Mouse (Mus musculus) kidney, adult 2 months (tissue): Measurements from ENCODE around the gene Nradd. TPM values are rescaled to one million over a fixed set of nuclear protein-coding genes. Genes with fewer than 3 reads are reported as not detected.

ENCODE experiments used
- DNase-seq: peaks from one replicate; pipeline ENCODE4 v3.0.0; 2021
- H3K27ac ChIP-seq: fragments of 200-500 bp; 2 replicates; pipeline ENCODE4 v1.5.1; 2012; ENCODE audit warnings: low read depth, low read length, control low read depth, inconsistent platforms; ENCODE audit not compliant: insufficient read depth
- H3K27me3 ChIP-seq: fragments of 200-500 bp; replicated peaks from 2 replicates; pipeline ENCODE4 v1.6.1; 2012; ENCODE audit warnings: mild to moderate bottlenecking, moderate library complexity, low read length, inconsistent platforms; ENCODE audit not compliant: control insufficient read depth, insufficient read depth
- H3K36me3 ChIP-seq: fragments of 200-500 bp; 2 replicates; pipeline ENCODE4 v1.6.1; 2012; ENCODE audit warnings: mild to moderate bottlenecking, moderate library complexity, low read length, inconsistent platforms; ENCODE audit not compliant: control insufficient read depth, insufficient read depth
- H3K4me1 ChIP-seq: fragments of 200-500 bp; 2 replicates; pipeline ENCODE4 v1.6.1; 2011; ENCODE audit warnings: low read length; ENCODE audit not compliant: control insufficient read depth, insufficient read depth
- H3K4me3 ChIP-seq: fragments of 200-500 bp; 2 replicates; pipeline ENCODE4 v1.5.1; 2011; ENCODE audit warnings: mild to moderate bottlenecking, low read depth, low read length, control low read depth; ENCODE audit not compliant: insufficient read depth
- CTCF ChIP-seq: fragments of 200-500 bp; conservative IDR thresholded peaks from 2 replicates; pipeline ENCODE4 v1.5.1; 2011; ENCODE audit warnings: low read depth, mild to moderate bottlenecking, control low read depth, low read length, moderate library complexity, mixed read lengths; ENCODE audit not compliant: insufficient read depth, insufficient read length
- POLR2A ChIP-seq: fragments of 200-500 bp; IDR thresholded peaks from one replicate; pipeline ENCODE4 v1.6.1; 2011; ENCODE audit warnings: low read depth, low read length, control low read depth
- WGBS: fragments of 180-500 bp; shearing (Covaris S2); methylation state at CpG from one replicate; pipeline ENCODE4 v1.1.7; 2018; 5-methylcytosine and 5-hydroxymethylcytosine counted together
- polyA plus RNA-seq: library from polyadenylated mRNA; depleted of rRNA; stranded (reverse); fragments of >200 nt; gene quantifications from 2 replicates; pipeline ENCODE4 v1.2.3, GENCODE M21; 2012; rRNA removed

Nradd gene
- 4.3 and 6.2 TPM in 2 replicates for polyA plus RNA-seq

DNA sequence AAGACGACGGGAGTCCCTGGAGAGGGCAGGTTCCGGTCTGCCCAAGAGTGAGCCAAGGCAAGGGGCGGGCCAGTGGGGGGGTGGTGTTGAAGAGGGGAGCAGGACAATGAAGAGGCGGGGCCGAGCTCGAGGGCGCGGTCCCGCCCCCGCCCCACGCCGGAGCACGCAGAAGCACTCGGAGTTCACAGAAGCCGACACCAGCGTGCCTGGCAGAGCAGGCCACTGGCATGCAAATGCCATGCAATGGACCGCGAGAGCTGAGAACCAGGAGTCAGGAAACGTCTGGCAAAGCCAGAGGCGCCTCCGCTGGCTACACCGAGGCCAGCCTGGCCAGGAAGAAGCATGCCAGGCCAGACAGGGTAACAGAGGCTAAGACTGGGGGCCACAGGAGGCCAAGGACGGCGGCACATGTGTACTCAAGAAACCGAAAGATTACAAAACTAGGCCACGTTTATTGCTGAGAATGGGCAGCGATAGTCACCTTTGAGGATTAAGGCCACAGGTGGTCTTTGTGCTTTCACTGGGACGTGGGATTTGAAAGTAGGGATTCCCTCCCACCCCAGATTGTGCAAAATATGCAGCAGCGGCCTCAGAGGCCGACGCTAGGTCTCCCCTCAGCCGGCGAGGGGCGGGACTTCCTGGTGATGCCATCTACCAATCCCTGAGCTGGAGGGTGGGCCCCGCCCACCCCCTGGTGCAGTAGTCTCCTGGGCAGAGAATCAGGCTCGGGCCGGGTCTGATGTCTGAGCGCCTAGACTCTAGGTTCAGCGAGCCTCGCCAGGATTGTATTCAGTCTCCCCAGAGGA, at the start of gene Nradd:
Gene Nradd, minus strand, starts transcription at position 92 of the 806 bp plus-strand sequence.
- Histone ChIP-seq H3K27ac (peak within 1 kb of the TSS; percentile 68), H3K36me3 (no peaks in the 10 kb centered on the region), H3K4me1 (peaks cover 6% of the 10 kb centered on the region; the same call in 1 of the 2 replicates), H3K4me3 (peak within 1 kb of the TSS; percentile 56), H3K27me3 (no peaks in the 10 kb centered on the region)
- DNase-seq = peak; percentile 93
- no peak for TF ChIP-seq CTCF
- no peak for TF ChIP-seq POLR2A
- 5% methylated on average over 41 of the region's 41 CpGs for WGBS

DNA sequence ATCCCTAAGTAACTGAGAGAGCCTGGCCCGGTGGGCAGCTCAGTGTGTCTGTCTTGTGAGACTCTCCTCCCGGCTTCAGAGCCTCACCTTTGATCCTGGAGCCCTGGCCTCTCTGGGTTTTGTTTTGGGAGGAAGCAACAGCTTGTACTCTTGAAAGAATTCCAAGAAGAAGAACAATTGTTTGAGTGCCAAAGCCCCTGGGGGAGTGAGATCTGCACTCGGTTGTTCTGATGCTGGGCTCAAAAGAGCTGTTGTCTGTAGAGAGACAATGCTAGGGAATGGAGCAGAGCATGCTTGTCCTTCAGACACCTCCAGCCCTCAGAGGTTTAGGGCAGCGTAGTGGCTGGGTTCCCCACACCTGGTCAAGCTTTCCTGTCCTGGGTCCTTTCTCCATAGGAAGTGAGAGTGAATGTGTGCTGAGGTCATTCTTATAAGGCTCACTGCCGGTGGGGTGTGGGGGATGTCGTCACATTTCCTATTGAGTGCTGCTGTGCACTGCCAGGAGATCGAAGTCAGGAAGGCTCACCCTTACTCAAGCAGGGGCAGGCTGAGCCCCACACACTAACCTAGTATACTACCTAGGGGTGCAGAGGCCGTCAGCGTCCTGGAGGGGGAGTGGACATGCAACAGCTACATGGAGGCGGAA, 49.0 kb upstream of the Nradd start:
- Histone ChIP-seq H3K27ac (0 out of 2 replicates have a peak overlapping the region, but pooled peaks have one; percentile 17), H3K4me1 (peaks cover 31% of the 10 kb centered on the region), H3K27me3 (no peaks in the 10 kb centered on the region), H3K4me3 (no peak overlapping the region), H3K36me3 (no peaks in the 10 kb centered on the region)
- WGBS = 44% methylated on average over 10 of the region's 10 CpGs
- peak; percentile 68 for DNase-seq
- TF ChIP-seq POLR2A = no peak
- no peak for TF ChIP-seq CTCF

DNA sequence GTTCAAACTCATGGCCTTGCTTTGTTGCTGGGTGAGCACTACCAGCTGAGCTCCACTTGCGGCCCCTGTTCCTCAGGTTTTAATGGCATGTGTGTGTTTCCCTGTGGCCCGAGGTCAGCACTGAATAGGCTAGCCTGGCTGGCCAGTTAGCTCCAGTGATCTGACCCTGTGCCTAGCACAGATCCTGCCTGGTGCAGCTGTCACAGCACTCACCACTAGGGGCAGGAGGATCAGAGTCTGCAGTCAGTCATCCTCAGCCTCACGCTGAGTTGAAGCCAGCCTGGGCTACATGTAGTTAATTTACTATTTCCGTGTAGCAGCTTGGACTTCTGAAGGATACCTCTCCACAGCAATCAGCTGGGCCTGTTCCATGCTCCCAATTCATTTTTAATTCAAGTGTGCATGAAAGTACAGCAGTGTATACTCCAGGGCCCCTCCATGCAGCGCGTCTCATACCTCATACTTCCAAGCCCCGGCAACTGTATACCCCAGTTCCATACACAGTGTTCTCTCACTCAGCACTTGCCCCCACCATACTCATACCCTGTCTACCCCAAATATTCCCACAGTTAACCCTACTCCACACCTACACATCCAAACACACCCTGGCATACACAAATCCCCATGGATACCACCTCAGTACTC, 48.3 kb upstream of the Nradd start:
- Histone ChIP-seq H3K27me3 (no peaks in the 10 kb centered on the region), H3K4me3 (no peak overlapping the region), H3K4me1 (peaks cover 31% of the 10 kb centered on the region), H3K27ac (0 out of 2 replicates have a peak overlapping the region, but pooled peaks have one; percentile 17), H3K36me3 (no peaks in the 10 kb centered on the region)
- 60% methylated on average over 7 of the region's 7 CpGs for WGBS
- TF ChIP-seq POLR2A (no peak), CTCF (peak; percentile 89)
- peak; percentile 82 for DNase-seq

DNA sequence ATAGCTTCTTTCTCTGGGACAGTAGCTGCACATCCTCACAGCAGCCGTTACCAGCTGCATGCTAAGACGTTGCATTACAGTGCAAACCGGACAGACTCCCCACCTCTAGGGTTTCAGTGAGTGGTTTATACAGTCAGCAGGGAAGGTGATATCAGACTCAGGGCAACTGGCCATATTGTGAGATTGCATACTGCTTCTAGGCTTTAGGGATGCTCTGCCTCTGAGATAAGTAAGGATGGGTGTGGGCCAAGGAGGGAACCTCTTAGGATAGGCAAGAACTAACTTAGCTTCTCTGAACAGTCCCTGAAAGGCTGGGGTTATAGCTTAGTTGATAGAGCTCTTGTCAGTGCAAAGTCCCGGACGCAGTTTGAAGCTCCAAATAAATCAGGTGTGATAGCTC, 45.5 kb upstream of the Nradd start:
- Histone ChIP-seq H3K4me3 (no peak overlapping the region), H3K4me1 (peaks cover 34% of the 10 kb centered on the region), H3K27ac (no peak overlapping the region), H3K36me3 (no peaks in the 10 kb centered on the region), H3K27me3 (no peaks in the 10 kb centered on the region)
- WGBS = 80% methylated on average over 5 of the region's 5 CpGs
- no peak for TF ChIP-seq CTCF
- DNase-seq = no peak

DNA sequence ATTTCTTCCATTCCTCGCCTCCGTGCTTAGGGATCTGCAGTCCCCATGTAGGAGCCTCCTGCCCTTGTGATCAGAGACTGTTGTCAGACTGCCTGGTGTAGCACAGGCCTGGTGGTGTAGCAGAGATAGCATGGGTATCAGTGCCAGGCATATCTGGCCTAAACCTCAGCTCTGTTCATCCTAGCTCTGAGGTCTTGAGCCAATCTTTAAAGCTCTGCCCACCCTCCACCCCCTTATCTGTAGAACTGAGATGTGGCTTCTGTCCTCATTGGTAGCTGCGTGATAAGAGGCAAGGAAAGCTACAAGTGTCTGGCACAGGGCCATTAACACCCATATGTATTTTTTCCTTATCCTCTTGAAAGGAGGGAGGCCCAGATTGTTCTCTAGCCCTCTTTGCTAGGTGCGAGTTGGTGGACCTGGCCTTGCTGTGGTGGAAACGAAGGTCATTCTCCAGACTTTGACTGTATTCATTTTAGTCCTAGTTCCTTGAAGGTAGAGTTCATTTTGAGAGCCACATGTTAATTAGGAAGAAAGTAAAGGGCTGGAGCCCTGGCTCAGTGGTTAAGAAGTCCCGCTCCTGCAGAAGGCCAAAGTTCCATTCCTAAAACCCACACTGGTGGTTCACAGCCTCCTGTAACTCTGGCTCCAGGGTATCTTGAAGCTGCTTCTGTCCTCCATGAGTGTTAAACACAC, 44.5 kb upstream of the Nradd start:
- H3K36me3 ChIP-seq = no peaks in the 10 kb centered on the region
- H3K27ac ChIP-seq = no peak overlapping the region
- DNase-seq = peak; percentile 63
- no peak for TF ChIP-seq POLR2A
- TF ChIP-seq CTCF = no peak
- no peak overlapping the region for H3K4me3 ChIP-seq
- H3K4me1 ChIP-seq = peaks cover 34% of the 10 kb centered on the region
- WGBS = 67% methylated on average over 6 of the region's 6 CpGs
- no peaks in the 10 kb centered on the region for H3K27me3 ChIP-seq

DNA sequence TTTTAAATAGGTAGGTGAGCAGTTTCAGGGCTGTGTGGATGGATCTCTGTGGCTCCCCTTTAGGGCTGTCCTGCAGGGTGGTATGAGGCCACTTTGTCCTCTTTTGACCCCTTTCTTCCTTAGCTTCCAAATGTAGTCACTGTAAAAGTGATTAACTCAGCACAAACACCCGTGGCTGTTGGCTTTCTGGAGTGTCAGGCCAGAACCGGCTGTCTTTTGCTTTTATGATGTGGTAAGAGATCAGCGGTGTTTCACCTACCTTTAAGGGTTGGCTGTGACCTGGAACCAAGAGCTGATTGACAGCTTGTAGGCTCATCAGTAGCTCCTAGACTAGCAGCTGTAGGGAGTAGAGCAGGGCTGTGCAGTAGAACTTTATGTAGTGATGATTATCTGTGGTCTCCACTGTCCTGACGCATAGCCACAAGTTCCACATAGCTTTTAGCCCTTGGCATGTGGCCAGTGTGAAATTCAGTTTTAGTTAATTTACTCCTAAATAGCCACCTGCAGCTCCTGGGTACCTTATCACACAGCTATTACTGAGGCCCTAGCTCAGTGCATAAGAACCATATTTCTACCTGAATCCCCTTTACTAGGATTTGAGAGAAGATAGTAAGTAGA, 43.1 kb upstream of the Nradd start:
- H3K27me3 ChIP-seq = no peaks in the 10 kb centered on the region
- WGBS = 17% methylated on average over 4 of the region's 4 CpGs
- H3K27ac ChIP-seq = no peak overlapping the region
- peaks cover 23% of the 10 kb centered on the region for H3K4me1 ChIP-seq
- no peak overlapping the region for H3K4me3 ChIP-seq
- TF ChIP-seq POLR2A = no peak
- TF ChIP-seq CTCF = no peak
- no peaks in the 10 kb centered on the region for H3K36me3 ChIP-seq
- peak; percentile 55 for DNase-seq
